Mouse (Mus musculus) fibroblast of lung, adult 2 months (primary cell): ENCODE results near the gene Eral1.
"Not testable (repeated sequence)": the region's sequence is repeated elsewhere in the genome, so short reads cannot be mapped to it uniquely, and the experiment has no call there.

ENCODE experiments used
- DNase-seq: peaks from one replicate; pipeline ENCODE4 v3.0.0-alpha.2; 2011; ENCODE audit warnings: low read depth

The Eral1 gene

DNA sequence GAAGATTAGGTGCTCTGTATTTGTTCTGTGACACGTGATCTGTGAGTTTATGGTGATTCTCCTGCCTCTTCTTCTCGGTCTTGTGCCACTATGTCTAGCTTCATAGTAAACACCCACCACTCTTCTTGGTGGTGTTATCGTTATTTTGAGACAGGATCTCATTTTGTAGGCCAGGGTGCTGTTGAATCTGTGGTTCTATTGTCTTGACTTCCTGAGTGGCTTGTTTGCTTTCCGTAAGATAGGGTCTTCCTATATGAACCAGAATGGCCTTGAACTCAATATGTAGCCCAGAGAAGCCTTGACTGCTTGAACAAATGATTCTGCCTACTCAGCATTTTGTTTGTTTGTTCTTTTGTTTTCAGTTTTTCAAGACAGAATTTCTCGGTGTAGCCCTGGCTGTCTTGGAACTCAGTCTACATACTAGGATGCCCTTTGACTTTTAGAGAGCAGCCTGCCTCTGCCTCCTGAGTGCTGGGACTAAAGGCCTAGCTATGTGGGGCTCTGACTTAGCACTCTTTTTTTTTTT lies 7.6 kb upstream of the Eral1 start:
- DNase-seq, result no peak

- no peak for DNase-seq
These were observed 6.8 kb upstream of the Eral1 start for GRCm38 (mm10) chr11:78086925-78087479.

DNA sequence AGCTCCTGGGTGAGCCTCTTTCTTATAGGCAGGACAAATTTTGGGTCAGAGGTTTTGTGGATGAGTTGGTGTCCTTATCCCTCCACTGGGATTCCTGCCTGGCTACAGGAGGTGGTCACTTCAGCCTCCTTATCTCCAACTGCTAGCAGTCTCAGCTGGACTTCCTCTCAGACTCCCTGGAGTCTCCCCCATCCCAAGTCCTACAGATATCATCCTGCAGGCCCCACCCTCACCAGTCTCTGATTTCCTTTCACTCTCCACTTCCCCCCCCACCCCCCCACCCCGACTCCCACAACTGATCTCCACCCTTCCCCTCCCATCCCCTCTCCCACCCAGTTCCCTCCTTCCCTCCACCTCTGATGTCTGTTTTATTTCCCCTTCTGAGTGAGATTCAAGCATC lies 3.4 kb upstream of the Eral1 start:
- no peak for DNase-seq

DNA sequence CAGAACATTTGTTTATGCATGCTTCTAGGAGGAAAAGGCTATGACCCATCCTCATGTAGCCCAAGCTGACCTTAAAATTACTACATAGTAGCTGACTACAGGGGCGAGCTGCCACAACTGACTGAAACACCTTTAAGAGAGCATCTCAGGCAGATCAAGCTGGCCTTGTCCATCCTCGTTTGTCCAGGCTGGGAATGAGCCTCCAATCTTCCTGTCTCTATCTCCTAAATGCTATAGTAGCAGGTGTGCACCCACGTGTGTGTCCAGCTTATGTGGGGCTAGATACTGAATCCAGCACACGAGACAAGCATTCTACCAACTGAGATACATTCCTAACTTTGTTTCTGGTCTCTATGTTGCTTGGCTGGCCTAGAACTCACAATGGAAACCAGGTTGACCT lies 5.5 kb downstream of the Eral1 start:
- no peak for DNase-seq

- no peak for DNase-seq
These were observed 5.9 kb downstream of the Eral1 start for GRCm38 (mm10) chr11:78074277-78074652.

- no peak for DNase-seq
These were observed 6.5 kb downstream of the Eral1 start for GRCm38 (mm10) chr11:78073577-78074276.

- DNase-seq, result no peak
These were observed 7.6 kb downstream of the Eral1 start for GRCm38 (mm10) chr11:78072425-78073130.

DNA sequence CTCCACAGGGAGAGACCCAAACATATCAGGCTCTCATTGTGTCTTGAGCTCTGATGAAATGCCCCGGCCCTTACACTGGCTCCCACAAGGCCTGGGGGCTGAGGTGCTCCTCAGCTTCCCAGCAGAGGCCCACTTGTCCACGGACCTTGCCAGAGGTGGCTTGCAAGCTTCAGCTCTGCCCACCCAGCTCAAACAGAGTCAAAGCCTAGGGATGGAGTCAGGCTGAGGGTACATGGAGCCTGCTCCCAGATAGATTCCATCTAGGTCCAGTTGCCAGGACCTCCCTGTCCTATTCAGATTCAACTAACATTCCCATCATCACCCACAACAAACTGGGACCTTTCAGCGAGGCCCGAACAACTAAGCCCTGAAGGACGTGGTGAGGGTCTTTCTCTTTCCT lies 8.2 kb downstream of the Eral1 start:
- no peak for DNase-seq

DNA sequence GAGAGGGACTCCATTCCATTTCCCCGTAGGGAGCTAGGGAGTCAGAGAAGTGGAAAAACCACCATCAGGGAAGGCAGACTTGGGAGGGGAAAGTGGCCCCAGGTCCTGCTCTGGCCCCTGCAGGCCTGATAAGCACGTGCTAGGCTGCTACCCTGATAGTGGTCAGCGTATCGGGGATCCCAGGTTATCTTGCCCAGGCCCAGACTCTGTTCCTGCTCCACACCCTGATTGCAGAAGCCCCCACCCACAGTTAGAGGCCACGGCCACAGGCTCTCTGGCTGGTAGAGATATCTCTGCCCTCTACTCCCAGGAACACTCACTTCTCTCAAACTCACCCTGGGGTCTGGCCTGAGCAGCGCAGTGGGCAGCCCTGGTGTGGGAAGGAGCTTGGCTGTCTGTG lies 10.5 kb downstream of the Eral1 start:
- DNase-seq, result no peak

DNA sequence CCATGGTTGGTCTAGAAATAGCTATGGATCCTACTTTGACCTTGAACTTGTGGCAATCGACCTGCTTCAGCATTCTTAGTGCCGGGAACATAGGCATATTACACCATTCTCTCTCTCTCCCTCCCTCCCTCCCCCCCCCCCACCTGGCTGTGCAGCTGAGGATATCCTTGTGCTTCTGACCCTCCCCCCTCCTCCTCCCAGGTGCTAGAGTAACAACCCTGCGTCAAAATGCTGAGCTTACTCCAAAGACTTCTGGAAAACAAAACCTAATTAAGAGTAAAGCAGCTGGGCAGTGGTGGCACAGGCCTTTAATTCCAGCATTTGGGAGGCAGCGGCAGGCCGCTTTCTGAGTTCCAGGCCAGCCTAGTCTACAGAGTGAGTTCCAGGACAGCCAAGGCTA lies 11.1 kb downstream of the Eral1 start:
- DNase-seq, result no peak

DNA sequence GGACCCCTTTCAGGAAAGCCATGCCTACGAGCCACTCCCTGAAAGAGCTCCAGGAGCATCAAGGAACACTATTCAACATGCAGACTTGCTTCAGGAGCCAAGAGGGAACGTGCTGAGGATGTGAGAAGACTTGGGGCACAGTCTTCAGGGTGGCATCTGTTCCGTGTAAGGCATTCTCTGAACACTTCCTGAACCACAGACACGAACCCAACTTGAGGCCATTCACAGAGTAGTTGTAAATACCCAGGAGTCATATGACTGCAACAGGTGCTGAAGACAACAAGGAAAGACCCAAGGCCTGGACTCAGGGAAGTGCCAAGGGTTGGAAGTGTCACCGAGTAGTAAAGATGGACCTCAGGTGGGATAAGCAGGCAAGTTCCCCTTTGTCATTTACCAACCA lies 12.6 kb downstream of the Eral1 start:
- DNase-seq, result no peak

- DNase-seq, result no peak
These were observed 13.5 kb downstream of the Eral1 start for GRCm38 (mm10) chr11:78066641-78067040.

GRCm38 (mm10) chr11:78065906-78066305 lies 14.3 kb downstream of the Eral1 start:
- DNase-seq, result no peak

- DNase-seq, result no peak
These were observed 17.6 kb downstream of the Eral1 start for GRCm38 (mm10) chr11:78062563-78062962.

GRCm38 (mm10) chr11:78059833-78060757 lies 20.1 kb downstream of the Eral1 start:
- peak; percentile 43 for DNase-seq

GRCm38 (mm10) chr11:78056946-78057345 lies 23.2 kb downstream of the Eral1 start:
- no peak for DNase-seq

DNA sequence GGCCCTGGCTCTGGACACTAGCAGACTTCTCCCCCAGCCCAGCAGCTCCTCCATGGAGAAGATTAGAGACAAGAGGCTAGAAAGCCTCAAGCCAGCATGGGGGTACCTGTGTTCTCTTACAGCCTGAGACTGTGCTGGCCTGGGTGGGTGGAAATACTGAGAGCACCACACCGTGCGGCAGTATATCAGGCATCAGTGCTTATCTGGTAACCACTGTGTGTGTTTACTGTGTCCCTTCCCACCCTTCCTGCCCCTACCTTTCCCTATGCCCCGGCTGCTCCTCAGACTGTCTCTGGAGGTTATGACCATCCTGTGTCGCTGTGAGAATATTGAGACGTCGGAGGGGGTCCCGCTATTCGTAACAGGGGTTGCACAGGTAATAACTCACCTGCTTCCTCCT lies 27.1 kb downstream of the Eral1 start:
- no peak for DNase-seq

DNA sequence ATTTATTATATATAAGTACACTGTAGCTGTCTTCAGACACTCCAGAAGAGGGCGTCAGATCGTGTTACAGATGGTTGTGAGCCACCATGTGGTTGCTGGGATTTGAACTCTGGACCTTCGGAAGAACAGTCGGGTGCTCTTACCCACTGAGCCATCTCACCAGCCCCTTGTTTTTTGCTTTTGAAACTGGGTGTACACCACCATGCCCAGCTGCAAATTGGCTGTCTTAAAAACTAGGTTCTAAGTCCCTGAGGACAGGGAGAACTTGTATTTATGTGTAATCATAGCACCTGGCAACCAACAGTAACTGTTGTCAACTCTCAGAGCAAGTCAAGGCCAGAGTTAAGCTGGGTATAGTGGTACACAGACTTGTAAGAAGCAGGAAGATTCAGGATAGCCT lies 31.5 kb downstream of the Eral1 start:
- not testable (repeated sequence) for DNase-seq

DNA sequence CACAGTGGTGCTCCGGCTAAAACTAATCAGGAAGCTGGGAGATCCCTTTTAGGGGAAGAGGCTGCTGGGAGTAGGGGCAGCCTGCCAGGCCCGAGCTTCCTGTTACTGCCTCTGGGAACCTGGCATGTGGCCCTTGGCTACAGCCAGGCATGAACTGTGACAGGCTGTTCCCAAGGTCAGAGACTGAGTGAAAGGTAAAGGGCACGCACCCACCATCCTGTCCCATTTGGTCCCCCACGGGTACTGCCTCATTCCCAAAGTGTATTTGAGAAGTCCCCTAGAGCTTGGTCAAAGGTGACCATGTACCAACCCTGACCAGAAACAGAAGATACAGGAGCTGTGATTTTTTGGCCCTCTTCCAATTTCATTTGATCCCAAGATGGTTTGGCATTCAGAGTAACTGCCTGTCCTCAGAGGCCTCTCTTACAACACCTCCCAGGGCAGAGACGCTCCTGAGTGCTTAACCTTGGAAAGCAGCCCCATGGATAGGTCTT lies 35.4 kb downstream of the Eral1 start:
- DNase-seq, result peak; percentile 67

- not testable (repeated sequence) for DNase-seq
These were observed 37.8 kb downstream of the Eral1 start for GRCm38 (mm10) chr11:78042290-78042870.

- DNase-seq, result no peak
These were observed 39.3 kb downstream of the Eral1 start for GRCm38 (mm10) chr11:78040878-78041277.
